Mouse (Mus musculus) forebrain, embryonic 16.5 days (tissue): Measurements from ENCODE around the gene Gp1ba. TPM values are rescaled to one million over a fixed set of nuclear protein-coding genes. Genes with fewer than 3 reads are reported as not detected.

Experiments used
- ATAC-seq: fragments of 200-750 bp; cut with Nextera tagmentation; 2 replicates; pipeline ENCODE4 v1.8.0; 2017; ENCODE audit warnings: mild to moderate bottlenecking, moderate library complexity
- H3K27ac ChIP-seq: fragments of 300-500 bp; sonication (generic); 2 replicates; pipeline ENCODE4 v1.5.1; 2014; ENCODE audit warnings: low read length, control low read depth
- H3K27me3 ChIP-seq: fragments of 300-500 bp; sonication (generic); replicated peaks from 2 replicates; pipeline ENCODE4 v1.6.1; 2014; ENCODE audit warnings: low read length; ENCODE audit not compliant: control insufficient read depth, insufficient read depth
- H3K36me3 ChIP-seq: fragments of 300-500 bp; sonication (generic); 2 replicates; pipeline ENCODE4 v1.6.1; 2014; ENCODE audit not compliant: control insufficient read depth, insufficient read depth
- H3K4me1 ChIP-seq: fragments of 300-500 bp; sonication (generic); replicated peaks from 2 replicates; pipeline ENCODE4 v1.6.1; 2014; ENCODE audit warnings: low read length; ENCODE audit not compliant: control insufficient read depth, insufficient read depth
- H3K4me2 ChIP-seq: fragments of 300-500 bp; sonication (generic); 2 replicates; pipeline ENCODE4 v1.6.1; 2014; ENCODE audit warnings: mild to moderate bottlenecking, low read length, control low read depth
- H3K4me3 ChIP-seq: fragments of 300-500 bp; sonication (generic); replicated peaks from 2 replicates; pipeline ENCODE4 v1.5.1; 2014; ENCODE audit warnings: mild to moderate bottlenecking, low read length, control low read depth
- H3K9ac ChIP-seq: fragments of 300-500 bp; sonication (generic); replicated peaks from 2 replicates; pipeline ENCODE4 v1.6.1; 2014; ENCODE audit warnings: low read depth, low read length, control low read depth
- H3K9me3 ChIP-seq: fragments of 300-500 bp; sonication (generic); 2 replicates; pipeline ENCODE4 v1.6.1; 2016; ENCODE audit warnings: low read length; ENCODE audit not compliant: control insufficient read depth
- WGBS: fragments of 180-500 bp; shearing (Covaris S2); extraction: QIAGEN DNeasy Blood & Tissue Kit; methylation state at CpG from one replicate; pipeline ENCODE4 v1.1.7; 2014; 5-methylcytosine and 5-hydroxymethylcytosine counted together
- polyA plus RNA-seq: library from polyadenylated mRNA; unstranded; fragments of >200 nt; fragmentation: Nextera tagmentation; extraction: Ambion mirVana; gene quantifications from 2 replicates; pipeline ENCODE4 v1.2.1, GENCODE M21; 2015

Gp1ba gene
- polyA plus RNA-seq, 1 experiment from 2014 or later, result 0.15 TPM

DNA sequence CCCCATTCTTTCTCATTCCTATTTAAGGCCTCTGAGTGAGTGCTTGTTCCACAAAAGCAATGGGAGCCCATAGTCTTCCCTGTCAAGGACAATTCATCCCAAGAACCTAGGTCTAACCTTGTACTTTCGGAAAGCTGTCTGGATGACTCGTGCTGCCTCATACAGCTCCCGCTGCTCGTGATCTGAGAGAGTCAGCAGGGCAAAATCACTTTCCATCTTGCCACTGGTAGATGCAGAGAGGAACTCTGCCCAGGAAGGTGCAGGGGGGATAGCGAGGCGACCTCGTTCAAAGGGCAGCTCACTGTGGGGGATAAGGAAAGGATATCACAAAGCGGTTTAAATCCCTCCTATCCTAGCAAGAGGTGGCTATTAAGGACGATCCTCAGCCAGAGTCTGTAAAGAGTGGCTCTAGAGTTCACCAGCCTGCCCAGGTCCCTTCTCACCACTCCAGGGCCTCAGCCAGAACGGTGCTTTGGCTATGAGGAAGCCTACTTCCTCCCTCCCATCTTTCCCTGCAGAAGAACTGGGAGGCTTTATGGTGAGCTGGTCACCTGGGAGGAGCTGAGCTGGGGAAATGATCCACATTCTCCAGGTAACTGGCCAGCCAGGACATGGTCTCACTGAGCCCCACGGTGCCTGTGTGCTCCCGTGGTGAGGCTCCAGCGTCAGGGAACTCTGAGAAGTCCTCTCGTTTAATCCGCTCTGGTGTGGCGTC, 32.6 kb downstream of the Gp1ba start:
- no peak for ATAC-seq
- WGBS, result 81% methylated on average over 16 of the region's 16 CpGs
- Histone ChIP-seq H3K4me3 (no peak overlapping the region), H3K4me1 (peaks cover 24% of the 10 kb centered on the region), H3K4me2 (no peak overlapping the region), H3K36me3 (no peaks in the 10 kb centered on the region; the same call in 1 of the 2 replicates), H3K9ac (no peak overlapping the region), H3K27me3 (no peaks in the 10 kb centered on the region), H3K27ac (no peak overlapping the region), H3K9me3 (no peaks in the 10 kb centered on the region)

DNA sequence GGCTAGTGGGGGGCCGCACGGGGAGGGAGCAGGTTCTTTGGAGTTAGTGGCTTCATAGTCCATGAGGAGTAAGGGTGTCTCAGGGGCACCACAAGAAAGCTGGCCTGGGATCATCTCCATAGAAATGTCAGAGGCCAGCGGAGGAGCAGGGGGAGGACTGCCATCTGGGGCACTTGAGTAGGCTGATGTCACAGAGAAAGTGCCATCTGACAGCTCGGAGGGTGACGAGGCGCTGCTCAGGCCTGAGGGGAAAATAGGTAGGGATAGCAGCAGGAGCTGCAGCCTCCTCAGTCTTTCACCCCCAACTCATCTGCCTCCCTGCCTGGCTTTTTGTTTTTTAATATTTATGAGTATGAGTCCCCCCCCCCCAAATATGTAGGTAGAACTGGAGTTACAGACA, 35.1 kb downstream of the Gp1ba start:
- WGBS, result 58% methylated on average over 6 of the region's 6 CpGs
- Histone ChIP-seq H3K4me3 (no peak overlapping the region), H3K36me3 (no peaks in the 10 kb centered on the region; the same call in 1 of the 2 replicates), H3K27me3 (no peaks in the 10 kb centered on the region), H3K4me2 (no peak overlapping the region), H3K9me3 (no peaks in the 10 kb centered on the region), H3K27ac (no peak overlapping the region), H3K4me1 (peaks cover 13% of the 10 kb centered on the region), H3K9ac (no peak overlapping the region)
- ATAC-seq, result no peak

GRCm38 (mm10) chr11:70674501-70674900, 35.6 kb downstream of the Gp1ba start:
- H3K4me3 ChIP-seq, result no peak overlapping the region
- H3K27me3 ChIP-seq, result no peaks in the 10 kb centered on the region
- H3K9me3 ChIP-seq, result no peaks in the 10 kb centered on the region
- H3K4me2 ChIP-seq, result no peak overlapping the region
- peaks cover 13% of the 10 kb centered on the region for H3K4me1 ChIP-seq
- no peak overlapping the region for H3K27ac ChIP-seq
- no peak for ATAC-seq
- WGBS, result 70% methylated on average over 11 of the region's 11 CpGs
- H3K36me3 ChIP-seq, result peaks cover 3% of the 10 kb centered on the region
- no peak overlapping the region for H3K9ac ChIP-seq

- Histone ChIP-seq H3K36me3 (peaks cover 6% of the 10 kb centered on the region), H3K4me3 (no peak overlapping the region), H3K9me3 (no peaks in the 10 kb centered on the region), H3K4me2 (no peak overlapping the region), H3K9ac (no peak overlapping the region), H3K27me3 (no peaks in the 10 kb centered on the region), H3K27ac (no peak overlapping the region), H3K4me1 (peaks cover 9% of the 10 kb centered on the region)
- no peak for ATAC-seq
- WGBS, result 81% methylated on average over 9 of the region's 9 CpGs
Measured at GRCm38 (mm10) chr11:70678092-70678491, 39.2 kb downstream of the Gp1ba start.

DNA sequence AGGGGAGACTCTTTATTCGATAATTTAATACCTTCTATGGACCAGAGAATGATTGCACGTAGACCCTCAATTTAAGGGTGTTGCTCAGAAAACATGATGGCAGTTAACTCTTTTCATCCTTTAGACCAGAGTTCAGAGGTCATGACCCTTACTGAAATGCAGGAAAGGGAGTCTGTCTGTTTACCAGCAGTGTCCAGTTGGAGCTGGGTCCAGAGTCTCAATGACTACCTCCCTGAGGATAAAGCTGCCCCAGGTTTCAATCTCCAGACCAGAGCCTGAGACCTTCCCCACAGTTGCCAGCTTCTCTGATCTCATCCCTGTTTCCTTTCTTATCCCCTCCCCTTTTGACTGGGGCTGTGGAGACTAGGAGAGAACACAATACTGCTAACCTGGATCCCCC, 39.7 kb downstream of the Gp1ba start:
- H3K9me3 ChIP-seq, result no peaks in the 10 kb centered on the region
- no peak overlapping the region for H3K9ac ChIP-seq
- H3K4me2 ChIP-seq, result no peak overlapping the region
- H3K27ac ChIP-seq, result no peak overlapping the region
- no peak for ATAC-seq
- H3K27me3 ChIP-seq, result no peaks in the 10 kb centered on the region
- H3K36me3 ChIP-seq, result peaks cover 8% of the 10 kb centered on the region
- H3K4me3 ChIP-seq, result no peak overlapping the region
- peaks cover 9% of the 10 kb centered on the region for H3K4me1 ChIP-seq
- WGBS, result 76% methylated on average over 2 of the region's 2 CpGs

GRCm38 (mm10) chr11:70679361-70679760, 40.4 kb downstream of the Gp1ba start:
- peaks cover 9% of the 10 kb centered on the region for H3K4me1 ChIP-seq
- ATAC-seq, result no peak
- H3K27ac ChIP-seq, result no peak overlapping the region
- no peak overlapping the region for H3K4me3 ChIP-seq
- H3K27me3 ChIP-seq, result no peaks in the 10 kb centered on the region
- H3K9me3 ChIP-seq, result no peaks in the 10 kb centered on the region
- H3K36me3 ChIP-seq, result peaks cover 12% of the 10 kb centered on the region
- 95% methylated on average over 8 of the region's 8 CpGs for WGBS
- no peak overlapping the region for H3K4me2 ChIP-seq
- no peak overlapping the region for H3K9ac ChIP-seq

GRCm38 (mm10) chr11:70679894-70680293, 41.0 kb downstream of the Gp1ba start:
- 92% methylated on average over 8 of the region's 8 CpGs for WGBS
- no peak for ATAC-seq
- no peak overlapping the region for H3K9ac ChIP-seq
- no peak overlapping the region for H3K27ac ChIP-seq
- H3K4me1 ChIP-seq, result peaks cover 9% of the 10 kb centered on the region
- no peaks in the 10 kb centered on the region for H3K9me3 ChIP-seq
- H3K4me3 ChIP-seq, result no peak overlapping the region
- H3K36me3 ChIP-seq, result peaks cover 12% of the 10 kb centered on the region
- no peaks in the 10 kb centered on the region for H3K27me3 ChIP-seq
- no peak overlapping the region for H3K4me2 ChIP-seq

GRCm38 (mm10) chr11:70681170-70681569, 42.2 kb downstream of the Gp1ba start:
- H3K27me3 ChIP-seq, result no peaks in the 10 kb centered on the region
- no peak overlapping the region for H3K4me2 ChIP-seq
- peaks cover 9% of the 10 kb centered on the region for H3K4me1 ChIP-seq
- H3K36me3 ChIP-seq, result peaks cover 12% of the 10 kb centered on the region
- H3K4me3 ChIP-seq, result no peak overlapping the region
- no peak for ATAC-seq
- no peaks in the 10 kb centered on the region for H3K9me3 ChIP-seq
- 68% methylated on average over 12 of the region's 12 CpGs for WGBS
- no peak overlapping the region for H3K9ac ChIP-seq
- no peak overlapping the region for H3K27ac ChIP-seq

- 0 out of 2 replicates have a peak overlapping the region, but pooled peaks have one; percentile 39 for H3K9ac ChIP-seq
- H3K9me3 ChIP-seq, result no peaks in the 10 kb centered on the region
- peaks cover 12% of the 10 kb centered on the region for H3K36me3 ChIP-seq
- ATAC-seq, result peak; percentile 86
- peaks cover 16% of the 10 kb centered on the region for H3K4me1 ChIP-seq
- H3K27ac ChIP-seq, result peak overlapping the region; percentile 71
- 14% methylated on average over 11 of the region's 11 CpGs for WGBS
- H3K4me2 ChIP-seq, result peak overlapping the region; percentile 24; the same call in 1 of the 2 replicates
- H3K4me3 ChIP-seq, result no peak overlapping the region
- H3K27me3 ChIP-seq, result no peaks in the 10 kb centered on the region
Measured at GRCm38 (mm10) chr11:70681897-70682581, 43.1 kb downstream of the Gp1ba start.
